Mouse (Mus musculus) bone marrow, adult 2 months (tissue): Measurements from ENCODE around the gene Gramd1b. TPM values are rescaled to one million over a fixed set of nuclear protein-coding genes. Genes with fewer than 3 reads are reported as not detected.

Source experiments
- H3K27ac ChIP-seq: fragments of 200-500 bp; 2 replicates; pipeline ENCODE4 v1.5.1; 2012; ENCODE audit warnings: low read depth, mild to moderate bottlenecking, control low read depth, inconsistent platforms, low read length; ENCODE audit not compliant: control insufficient read depth, poor library complexity, insufficient read depth
- H3K4me1 ChIP-seq: fragments of 200-500 bp; 2 replicates; pipeline ENCODE4 v1.6.1; 2011; ENCODE audit warnings: low read length; ENCODE audit not compliant: control insufficient read depth, insufficient read depth
- H3K4me3 ChIP-seq: fragments of 200-500 bp; replicated peaks from 2 replicates; pipeline ENCODE3; 2011; ENCODE audit warnings: mild to moderate bottlenecking, low read depth, low read length, control low read depth; ENCODE audit not compliant: control insufficient read depth
- CTCF ChIP-seq: fragments of 200-500 bp; IDR thresholded peaks from 2 replicates; pipeline ENCODE4 v1.5.1; 2011; ENCODE audit warnings: low read length, control low read depth; ENCODE audit not compliant: control insufficient read depth, insufficient read depth
- POLR2A ChIP-seq: fragments of 200-500 bp; IDR thresholded peaks from 2 replicates; pipeline ENCODE4 v1.6.1; 2011; ENCODE audit warnings: low read depth, mild to moderate bottlenecking, control low read depth, low read length, borderline replicate concordance; ENCODE audit not compliant: control insufficient read depth
- WGBS: fragments of 180-500 bp; shearing (Covaris S2); methylation state at CpG from one replicate; pipeline ENCODE4 v1.1.7; 2018; 5-methylcytosine and 5-hydroxymethylcytosine counted together
- polyA plus RNA-seq: library from polyadenylated mRNA; stranded (reverse); fragments of >200 nt; gene quantifications from 2 replicates; pipeline ENCODE4 v1.2.4, GENCODE M21; 2011; ENCODE audit warnings: low replicate concordance; ENCODE audit not compliant: missing spikeins, insufficient read depth, insufficient read length

Gene Gramd1b
- polyA plus RNA-seq, 1 experiment, result 15.8 TPM

DNA sequence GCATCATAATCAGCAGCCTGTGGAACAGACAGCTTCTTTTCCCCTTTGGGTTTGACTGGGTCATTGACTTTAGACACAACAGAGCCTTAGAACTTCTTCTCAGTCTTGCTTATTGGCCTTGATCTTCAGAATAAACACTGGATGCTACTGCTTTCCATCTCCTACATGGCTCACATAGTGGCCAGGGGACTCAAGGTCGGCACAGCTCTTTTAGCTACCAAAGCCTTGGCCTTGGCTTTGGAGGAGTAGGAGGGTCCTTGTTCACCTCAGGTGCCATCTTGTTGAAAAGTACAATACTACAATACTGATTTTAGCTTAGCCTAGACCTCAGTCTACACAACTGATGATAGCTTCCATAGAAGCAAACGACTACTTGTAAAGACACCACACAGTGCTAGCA, 53.6 kb downstream of the Gramd1b start:
- no peak for TF ChIP-seq POLR2A
- TF ChIP-seq CTCF, result no peak
- no peak overlapping the region for H3K4me3 ChIP-seq
- 76% methylated on average over 2 of the region's 2 CpGs for WGBS
- H3K4me1 ChIP-seq, result no peaks in the 10 kb centered on the region
- H3K27ac ChIP-seq, result no peak overlapping the region

DNA sequence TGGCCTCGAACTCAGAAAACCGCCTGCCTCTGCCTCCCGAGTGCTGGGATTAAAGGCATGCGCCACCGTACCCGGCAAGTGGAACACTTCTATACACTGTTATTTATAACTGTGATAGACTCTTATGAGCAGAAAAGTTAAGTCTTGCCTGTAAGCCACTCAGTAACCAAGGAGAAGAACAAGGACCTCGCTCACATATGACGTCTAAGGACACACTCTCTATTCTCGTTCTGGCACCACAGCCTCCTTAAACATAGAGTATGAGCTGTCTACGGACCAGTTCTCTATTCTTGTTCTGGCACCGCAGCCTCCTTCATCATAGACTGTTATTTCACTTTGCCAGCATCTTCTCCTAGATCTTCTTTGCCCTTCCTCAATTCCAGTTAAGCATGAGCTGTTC, 55.1 kb downstream of the Gramd1b start:
- no peak for TF ChIP-seq CTCF
- TF ChIP-seq POLR2A, result no peak
- Histone ChIP-seq H3K4me3 (no peak overlapping the region), H3K27ac (no peak overlapping the region), H3K4me1 (no peaks in the 10 kb centered on the region; the same call in 1 of the 2 replicates)
- 86% methylated on average over 11 of the region's 11 CpGs for WGBS

DNA sequence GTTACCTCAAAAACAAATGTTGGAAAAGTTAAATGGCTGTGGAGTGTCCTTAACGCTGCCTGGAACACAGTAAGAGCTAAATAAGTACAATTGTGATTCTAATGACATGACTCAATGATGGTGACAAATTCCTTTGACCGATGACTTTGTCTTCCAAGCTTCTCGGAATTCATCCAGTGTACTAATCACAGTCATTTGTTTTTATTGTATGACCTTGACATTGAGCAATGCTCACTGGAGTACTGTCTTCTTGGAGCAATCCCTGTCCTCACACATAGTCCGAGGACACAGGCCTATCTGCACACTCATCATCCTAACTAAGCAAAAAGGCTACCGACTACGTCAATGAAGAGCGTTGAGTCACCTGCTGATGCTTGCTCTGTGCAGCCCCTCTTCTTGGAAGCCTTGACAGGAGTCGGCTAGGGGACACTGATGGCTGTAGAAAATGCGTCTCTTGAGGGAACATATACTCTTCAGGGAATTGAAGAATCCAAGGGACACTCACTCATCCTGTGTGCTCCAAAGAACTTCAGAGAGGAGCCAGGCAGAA, 58.1 kb downstream of the Gramd1b start:
- H3K27ac ChIP-seq, result no peak overlapping the region
- TF ChIP-seq POLR2A (no peak), CTCF (no peak)
- H3K4me1 ChIP-seq, result no peaks in the 10 kb centered on the region; the same call in 1 of the 2 replicates
- WGBS, result 83% methylated on average over 9 of the region's 9 CpGs
- no peak overlapping the region for H3K4me3 ChIP-seq

DNA sequence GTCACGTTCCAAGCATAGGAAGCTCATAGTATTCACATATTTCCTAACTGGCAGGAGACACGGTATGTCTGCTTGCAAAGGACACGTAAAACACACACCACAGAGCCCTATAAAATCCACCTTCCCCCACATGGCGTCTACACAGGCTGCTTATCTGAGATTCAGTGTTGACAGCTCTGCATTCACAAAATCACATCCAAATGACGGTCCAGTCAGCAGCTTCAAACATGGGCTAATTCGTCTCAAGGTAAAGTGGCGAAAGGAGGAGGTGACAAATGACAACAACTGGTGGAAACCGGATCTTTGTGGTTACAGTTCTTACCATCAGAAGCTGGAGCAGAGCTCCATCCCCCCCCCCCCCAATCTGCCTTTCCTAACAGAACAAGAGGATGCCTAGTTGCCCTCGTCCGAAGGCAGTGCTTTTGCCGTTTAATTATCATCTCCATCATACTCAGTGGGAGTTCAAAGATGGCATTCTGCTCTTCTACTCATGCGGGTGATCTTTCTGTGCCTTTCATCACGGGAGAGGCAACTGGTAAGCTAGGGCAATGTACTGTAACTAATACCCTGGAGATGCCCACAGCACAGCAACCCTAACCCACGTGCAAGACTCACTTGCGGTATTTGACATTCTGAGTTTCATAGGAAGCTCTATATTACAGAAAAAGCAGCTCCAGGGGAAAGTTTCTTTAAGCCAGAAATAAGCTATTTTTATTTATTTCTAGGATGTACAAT, 61.6 kb downstream of the Gramd1b start:
- H3K4me3 ChIP-seq, result no peak overlapping the region
- WGBS, result 54% methylated on average over 15 of the region's 15 CpGs
- H3K27ac ChIP-seq, result peak overlapping the region; percentile 48; the same call in 1 of the 2 replicates
- TF ChIP-seq POLR2A (no peak), CTCF (no peak)
- H3K4me1 ChIP-seq, result no peaks in the 10 kb centered on the region; the same call in 1 of the 2 replicates

- TF ChIP-seq POLR2A, result no peak
- TF ChIP-seq CTCF, result no peak
- 75% methylated on average over 7 of the region's 7 CpGs for WGBS
- no peak overlapping the region for H3K27ac ChIP-seq
These were observed 64.4 kb downstream of the Gramd1b start for GRCm38 (mm10) chr9:40466782-40467181.

GRCm38 (mm10) chr9:40465596-40465995, 65.6 kb downstream of the Gramd1b start:
- 85% methylated on average over 5 of the region's 5 CpGs for WGBS
- Histone ChIP-seq H3K27ac (no peak overlapping the region), H3K4me1 (no peaks in the 10 kb centered on the region; the same call in 1 of the 2 replicates), H3K4me3 (no peak overlapping the region)
- TF ChIP-seq CTCF, result no peak
- TF ChIP-seq POLR2A, result no peak

More at GRCm38 (mm10) chr9:40466782-40467181, 64.4 kb downstream of the Gramd1b start:
- Histone ChIP-seq H3K4me3 (no peak overlapping the region), H3K4me1 (no peaks in the 10 kb centered on the region; the same call in 1 of the 2 replicates)

DNA sequence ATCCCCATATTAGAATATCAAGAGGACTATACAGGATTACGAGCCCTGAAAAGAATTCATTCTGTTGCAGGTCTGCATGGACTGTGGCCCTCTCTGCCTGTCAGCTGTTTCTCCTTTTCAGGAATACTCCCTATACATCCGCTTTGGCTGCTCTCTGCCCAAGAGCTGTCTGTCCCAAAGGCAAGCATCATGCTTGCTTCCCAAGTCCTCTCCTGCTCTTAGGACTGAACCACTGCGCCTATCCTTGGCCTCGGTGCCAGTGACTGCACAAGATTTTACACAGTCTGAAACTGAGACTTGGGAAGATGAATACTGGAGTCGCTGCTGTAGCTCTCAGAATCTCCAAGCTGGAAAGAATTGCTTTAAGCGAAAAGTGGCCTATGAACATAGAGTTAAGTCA, 68.8 kb downstream of the Gramd1b start:
- TF ChIP-seq CTCF (no peak), POLR2A (no peak)
- WGBS, result 83% methylated on average over 6 of the region's 6 CpGs

GRCm38 (mm10) chr9:40460781-40461180, 70.4 kb downstream of the Gramd1b start:
- no peak overlapping the region for H3K4me3 ChIP-seq
- no peak overlapping the region for H3K27ac ChIP-seq
- peaks cover 2% of the 10 kb centered on the region; the same call in 1 of the 2 replicates for H3K4me1 ChIP-seq
- no peak for TF ChIP-seq POLR2A
- no peak for TF ChIP-seq CTCF
- 21% methylated on average over 6 of the region's 6 CpGs for WGBS

More for the DNA sequence above, 68.8 kb downstream of the Gramd1b start:
- Histone ChIP-seq H3K27ac (no peak overlapping the region), H3K4me1 (peaks cover 2% of the 10 kb centered on the region; the same call in 1 of the 2 replicates), H3K4me3 (no peak overlapping the region)
